Mouse (Mus musculus) midbrain, embryonic 14.5 days (tissue): ENCODE data around the gene Nr4a2. TPM values are rescaled to one million over a fixed set of nuclear protein-coding genes. Genes with fewer than 3 reads are reported as not detected.
A peak's percentile ranks its signal among the peaks of the same experiment; 100 is the strongest.

ENCODE experiments used
- ATAC-seq: fragments of 200-750 bp; cut with Nextera tagmentation; 2 replicates; pipeline ENCODE4 v1.8.0; 2017; ENCODE audit warnings: moderate number of reproducible peaks, moderate library complexity; ENCODE audit not compliant: low FRiP score, low TSS enrichment
- DNase-seq: peaks from one replicate; pipeline ENCODE4 v3.0.0-alpha.2; 2015
- H3K27ac ChIP-seq: fragments of 300-500 bp; sonication (generic); replicated peaks from 2 replicates; pipeline ENCODE4 v1.5.1; 2014; ENCODE audit warnings: mild to moderate bottlenecking, low read depth, low read length, moderate library complexity
- H3K27me3 ChIP-seq: fragments of 300-500 bp; sonication (generic); 2 replicates; pipeline ENCODE4 v1.6.1; 2014; ENCODE audit warnings: low read length, control low read depth, mixed read lengths; ENCODE audit not compliant: control insufficient read depth, insufficient read depth
- H3K36me3 ChIP-seq: fragments of 300-500 bp; sonication (generic); 2 replicates; pipeline ENCODE4 v1.6.1; 2014; ENCODE audit warnings: low read length, control low read depth; ENCODE audit not compliant: control insufficient read depth, insufficient read depth
- H3K4me1 ChIP-seq: fragments of 300-500 bp; sonication (generic); 2 replicates; pipeline ENCODE4 v1.6.1; 2014; ENCODE audit warnings: mild to moderate bottlenecking, antibody characterized with exemption, low read length, control low read depth; ENCODE audit not compliant: control insufficient read depth, insufficient read depth
- H3K4me2 ChIP-seq: fragments of 300-500 bp; sonication (generic); 2 replicates; pipeline ENCODE4 v1.6.1; 2014; ENCODE audit warnings: mild to moderate bottlenecking, low read length, moderate library complexity
- H3K4me3 ChIP-seq: fragments of 300-500 bp; sonication (generic); replicated peaks from 2 replicates; pipeline ENCODE4 v1.5.1; 2014; ENCODE audit warnings: low read depth, low read length
- H3K9ac ChIP-seq: fragments of 300-500 bp; sonication (generic); replicated peaks from 2 replicates; pipeline ENCODE4 v1.6.1; 2014; ENCODE audit warnings: mild to moderate bottlenecking, low read length, moderate library complexity
- H3K9me3 ChIP-seq: fragments of 300-500 bp; sonication (generic); 2 replicates; pipeline ENCODE4 v1.6.1; 2016; ENCODE audit warnings: low read length, control low read depth, mixed read lengths; ENCODE audit not compliant: control insufficient read depth
- WGBS: fragments of 180-500 bp; shearing (Covaris S2); extraction: QIAGEN DNeasy Blood & Tissue Kit; methylation state at CpG from one replicate; pipeline ENCODE4 v1.1.7; 2014; 5-methylcytosine and 5-hydroxymethylcytosine counted together
- polyA plus RNA-seq: library from polyadenylated mRNA; unstranded; fragments of >200 nt; fragmentation: Nextera tagmentation; extraction: Ambion mirVana; gene quantifications from 2 replicates; pipeline ENCODE4 v1.2.1, GENCODE M21; 2014

Gene Nr4a2
- polyA plus RNA-seq, 1 experiment from 2014 or later: 30.9 TPM

- Histone ChIP-seq H3K4me3 (peak overlapping the region; percentile 65), H3K4me2 (peak overlapping the region; percentile 95), H3K9ac (peak overlapping the region; percentile 45), H3K36me3 (no peaks in the 10 kb centered on the region), H3K9me3 (no peaks in the 10 kb centered on the region), H3K27me3 (peaks cover 73% of the 10 kb centered on the region), H3K27ac (peak overlapping the region; percentile 67; the same call in 1 of the 2 replicates), H3K4me1 (peaks cover 18% of the 10 kb centered on the region; the same call in 1 of the 2 replicates)
- peak; percentile 87 for DNase-seq
- peak; percentile 82 for ATAC-seq
- WGBS: under 1% methylated on average over 88 of the region's 88 CpGs
These were observed 9.3 kb downstream of the Nr4a2 start for GRCm38 (mm10) chr2:57114211-57115151.

- H3K27me3 ChIP-seq: peaks cover 78% of the 10 kb centered on the region
- H3K9me3 ChIP-seq: no peaks in the 10 kb centered on the region
- ATAC-seq (no peak), DNase-seq (no peak)
- H3K27ac ChIP-seq: no peak overlapping the region; the same call in 1 of the 2 replicates
- no peak overlapping the region for H3K9ac ChIP-seq
- peak overlapping the region; percentile 65 for H3K4me3 ChIP-seq
- H3K4me1 ChIP-seq: peaks cover 18% of the 10 kb centered on the region; the same call in 1 of the 2 replicates
- peak overlapping the region; percentile 95; the same call in 1 of the 2 replicates for H3K4me2 ChIP-seq
- 11% methylated on average over 5 of the region's 5 CpGs for WGBS
- H3K36me3 ChIP-seq: no peaks in the 10 kb centered on the region
These were observed 10.4 kb downstream of the Nr4a2 start for GRCm38 (mm10) chr2:57113431-57113830.

- WGBS: 13% methylated on average over 6 of the region's 6 CpGs
- H3K36me3 ChIP-seq: no peaks in the 10 kb centered on the region
- no peaks in the 10 kb centered on the region for H3K9me3 ChIP-seq
- peak overlapping the region; percentile 65 for H3K4me3 ChIP-seq
- no peak overlapping the region for H3K9ac ChIP-seq
- no peak overlapping the region for H3K27ac ChIP-seq
- H3K27me3 ChIP-seq: peaks cover 83% of the 10 kb centered on the region
- peak overlapping the region; percentile 45; the same call in 1 of the 2 replicates for H3K4me2 ChIP-seq
- peaks cover 18% of the 10 kb centered on the region; the same call in 1 of the 2 replicates for H3K4me1 ChIP-seq
- DNase-seq (no peak), ATAC-seq (no peak)
These were observed 10.9 kb downstream of the Nr4a2 start for GRCm38 (mm10) chr2:57112949-57113348.

GRCm38 (mm10) chr2:57111791-57112538, 11.8 kb downstream of the Nr4a2 start:
- Histone ChIP-seq H3K9me3 (no peaks in the 10 kb centered on the region), H3K4me1 (peaks cover 17% of the 10 kb centered on the region; the same call in 1 of the 2 replicates), H3K4me2 (peak overlapping the region; percentile 45), H3K36me3 (no peaks in the 10 kb centered on the region), H3K27me3 (peaks cover 88% of the 10 kb centered on the region), H3K27ac (peak overlapping the region; percentile 72), H3K9ac (peak overlapping the region; percentile 55), H3K4me3 (peak overlapping the region; percentile 65)
- DNase-seq (no peak), ATAC-seq (no peak)
- 3% methylated on average over 38 of the region's 38 CpGs for WGBS

GRCm38 (mm10) chr2:57111011-57111790, 12.6 kb downstream of the Nr4a2 start:
- ATAC-seq (no peak), DNase-seq (peak; percentile 69)
- Histone ChIP-seq H3K4me3 (peak overlapping the region; percentile 65), H3K27ac (peak overlapping the region; percentile 72), H3K4me2 (peak overlapping the region; percentile 45), H3K4me1 (peaks cover 13% of the 10 kb centered on the region; the same call in 1 of the 2 replicates), H3K36me3 (no peaks in the 10 kb centered on the region), H3K9me3 (no peaks in the 10 kb centered on the region), H3K27me3 (peaks cover 87% of the 10 kb centered on the region), H3K9ac (peak overlapping the region; percentile 55)
- WGBS: 1% methylated on average over 39 of the region's 39 CpGs

GRCm38 (mm10) chr2:57110401-57110800, 13.4 kb downstream of the Nr4a2 start:
- H3K4me1 ChIP-seq: peaks cover 11% of the 10 kb centered on the region; the same call in 1 of the 2 replicates
- peak overlapping the region; percentile 45 for H3K4me2 ChIP-seq
- WGBS: 4% methylated on average over 16 of the region's 16 CpGs
- H3K27me3 ChIP-seq: peaks cover 89% of the 10 kb centered on the region
- peak overlapping the region; percentile 31; the same call in 1 of the 2 replicates for H3K9ac ChIP-seq
- H3K36me3 ChIP-seq: no peaks in the 10 kb centered on the region
- H3K4me3 ChIP-seq: peak overlapping the region; percentile 16
- no peak for ATAC-seq
- DNase-seq: peak; percentile 53
- peak overlapping the region; percentile 60; the same call in 1 of the 2 replicates for H3K27ac ChIP-seq
- H3K9me3 ChIP-seq: no peaks in the 10 kb centered on the region

- under 1% methylated on average over 14 of the region's 14 CpGs for WGBS
- Histone ChIP-seq H3K27me3 (peaks cover 89% of the 10 kb centered on the region), H3K36me3 (no peaks in the 10 kb centered on the region), H3K4me3 (peak overlapping the region; percentile 16; the same call in 1 of the 2 replicates), H3K9me3 (no peaks in the 10 kb centered on the region), H3K27ac (peak overlapping the region; percentile 60), H3K9ac (peak overlapping the region; percentile 36), H3K4me2 (peak overlapping the region; percentile 45), H3K4me1 (peaks cover 6% of the 10 kb centered on the region; the same call in 1 of the 2 replicates)
- DNase-seq (no peak), ATAC-seq (no peak)
These were observed 13.9 kb downstream of the Nr4a2 start for GRCm38 (mm10) chr2:57109926-57110325.
